Mouse (Mus musculus): ENCODE results near the gene Pcgf1. TPM values are rescaled to one million over a fixed set of nuclear protein-coding genes. Genes with fewer than 3 reads are reported as not detected.

The Pcgf1 gene
- polyA plus RNA-seq, 2 experiments, result 15.0 to 21.0 TPM

DNA sequence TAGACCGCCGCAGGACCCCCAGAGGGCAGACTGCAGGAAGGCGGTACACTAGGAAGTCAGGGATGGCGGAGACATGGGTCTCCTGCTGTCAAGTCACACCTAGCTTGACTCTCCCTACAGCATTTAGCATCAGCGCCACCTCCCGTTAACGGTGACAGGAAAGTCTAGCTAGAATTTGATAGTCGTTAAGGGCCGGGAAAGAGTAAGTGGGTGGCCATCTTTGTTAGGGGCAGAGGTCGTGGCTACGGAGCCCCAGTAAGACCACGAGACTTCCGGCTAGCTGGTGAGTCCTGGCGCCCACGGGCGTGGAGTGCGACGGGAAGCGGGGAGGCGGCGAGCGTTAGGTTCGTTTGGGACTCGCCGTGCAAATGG lies 23.6 kb downstream of the Pcgf1 start, which contains the start of the genes Ccdc142 and Gm42688:
TSS of gene Ccdc142 (plus strand) at position 286 of the 372 bp plus-strand sequence.
TSS of gene Gm42688 (plus strand) at position 302 of the 372 bp plus-strand sequence.
- ATAC-seq (ENCODE audit: insufficient read depth) (peak; percentile 83), DNase-seq (ENCODE audit: low read depth in 3 of 3, low spot score in 3 of 3) (peak; percentile 84 to 91 (median 86))
- Histone ChIP-seq H3K27me3 (ENCODE audit: control insufficient read depth, insufficient read depth, low read length) (no peaks in the 10 kb centered on the region), H3K9ac (replicated peaks) (peak within 1 kb of the TSS; percentile 86), H3K36me3 (replicated peaks; ENCODE audit: control insufficient read depth, insufficient read depth, low read depth) (no peaks in the 10 kb centered on the region), H3K4me1 (replicated peaks; ENCODE audit: control insufficient read depth in 2 of 2, insufficient read depth in 2 of 2, low read length in 1 of 2) (peaks cover 8% of the 10 kb centered on the region in 2 experiments), H3K4me2 (ENCODE audit: low read depth) (peak within 1 kb of the TSS; percentile 93), H3K9me3 (ENCODE audit: control insufficient read depth, low read length) (no peaks in the 10 kb centered on the region), H3K27ac (peak within 1 kb of the TSS; percentile 60), H3K4me3 (ENCODE audit: insufficient read depth in 1 of 2, low read depth in 2 of 2, low read length in 2 of 2) (peak within 1 kb of the TSS; percentile 63 to 81)
- TF ChIP-seq EP300 (IDR thresholded peaks at IDR 0.05; ENCODE audit: low read depth) (no peak), CTCF (IDR thresholded peaks at IDR 0.05; ENCODE audit: low read depth) (peak; percentile 87)
- WGBS (ENCODE audit: insufficient replicate concordance), result under 1% methylated on average over 25 of the region's 25 CpGs

DNA sequence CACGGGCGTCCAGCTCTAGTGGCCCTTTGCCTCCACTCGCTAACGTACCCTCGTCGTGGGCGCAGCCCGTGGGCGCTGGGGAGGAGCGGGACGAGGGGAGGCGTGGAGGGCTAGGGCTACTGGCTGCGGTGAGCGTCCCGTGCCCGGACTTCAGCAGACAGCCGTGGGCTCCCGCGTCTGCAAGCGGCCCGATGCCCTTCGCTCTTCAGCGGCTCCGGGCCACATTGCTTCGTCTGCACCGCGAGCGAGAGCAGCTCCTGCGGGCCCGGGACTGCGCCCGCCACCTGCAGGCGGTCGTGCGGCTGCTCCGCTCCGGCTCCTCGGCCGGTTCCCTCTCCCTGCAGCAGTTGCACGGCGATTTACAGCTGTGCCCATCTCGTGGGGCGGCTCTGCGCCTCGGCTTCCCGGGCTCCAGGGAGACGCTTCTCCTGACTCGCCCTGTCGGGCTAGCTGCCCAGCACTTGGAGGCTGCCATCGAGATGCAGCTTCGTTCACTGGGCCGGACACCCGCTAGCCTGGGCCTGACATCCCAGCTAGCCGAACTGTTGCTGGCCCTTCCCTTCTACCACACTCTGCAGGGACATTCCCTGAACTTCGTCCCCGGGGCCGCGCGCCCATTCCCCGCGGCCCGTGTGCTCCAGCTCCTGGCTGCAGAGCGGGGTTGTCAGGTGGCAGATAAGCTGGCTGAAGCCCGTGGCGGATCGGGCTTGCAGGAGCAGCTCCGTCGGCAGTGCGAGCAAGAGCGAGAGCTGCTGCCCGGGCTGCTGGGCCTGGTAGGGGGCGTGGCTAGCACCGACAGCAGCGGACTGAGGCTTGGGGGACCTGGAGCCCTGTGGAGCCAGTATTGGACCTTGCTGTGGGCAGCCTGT lies 24.3 kb downstream of the Pcgf1 start:
- under 1% methylated on average over 74 of the region's 74 CpGs for WGBS (ENCODE audit: insufficient replicate concordance)

DNA sequence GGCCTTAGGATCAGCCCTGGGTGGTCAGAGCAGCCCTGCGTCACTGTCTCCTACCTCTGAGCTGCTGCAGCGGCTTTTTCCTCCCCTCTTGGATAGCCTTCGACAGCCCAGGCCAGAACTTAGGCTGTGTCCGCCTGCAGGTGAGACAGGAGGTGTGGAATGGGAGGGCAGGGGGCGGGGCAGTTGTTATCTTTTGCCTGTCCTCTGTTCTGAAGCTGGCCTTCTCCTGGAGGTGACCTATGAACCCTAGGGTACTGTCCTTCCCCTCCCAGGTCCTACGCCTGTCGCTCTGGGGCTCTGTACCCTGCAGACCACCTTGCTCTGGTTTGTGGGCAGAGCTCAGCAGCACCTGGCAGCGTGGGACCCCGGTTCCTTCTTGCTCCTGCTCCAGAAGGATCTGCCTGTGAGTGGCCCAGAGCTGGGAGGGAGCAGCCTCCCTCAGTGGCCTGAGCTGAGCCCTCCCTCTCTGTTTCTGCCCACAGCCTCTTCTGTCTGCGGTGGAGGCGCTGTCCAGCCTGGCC lies 25.5 kb downstream of the Pcgf1 start:
- Histone ChIP-seq H3K4me3 (ENCODE audit: insufficient read depth in 1 of 2, low read depth in 2 of 2, low read length in 2 of 2) (0 out of 4 replicates have a peak overlapping the region, but pooled peaks of 1 of the 2 experiments have one; percentile 81), H3K27me3 (ENCODE audit: control insufficient read depth, insufficient read depth, low read length) (no peaks in the 10 kb centered on the region), H3K4me1 (replicated peaks; ENCODE audit: control insufficient read depth in 2 of 2, insufficient read depth in 2 of 2, low read length in 1 of 2) (peaks cover 13% of the 10 kb centered on the region in 2 experiments), H3K4me2 (ENCODE audit: low read depth) (peak overlapping the region; percentile 93), H3K27ac (no peak overlapping the region), H3K36me3 (replicated peaks; ENCODE audit: control insufficient read depth, insufficient read depth, low read depth) (no peaks in the 10 kb centered on the region), H3K9ac (replicated peaks) (no peak overlapping the region), H3K9me3 (ENCODE audit: control insufficient read depth, low read length) (no peaks in the 10 kb centered on the region)
- WGBS (ENCODE audit: insufficient replicate concordance), result 69% methylated on average over 11 of the region's 11 CpGs
- ATAC-seq (ENCODE audit: insufficient read depth), result no peak
- DNase-seq (ENCODE audit: low read depth in 3 of 3, low spot score in 3 of 3), result no peak
- TF ChIP-seq EP300 (IDR thresholded peaks at IDR 0.05; ENCODE audit: low read depth), result no peak
- TF ChIP-seq CTCF (IDR thresholded peaks at IDR 0.05; ENCODE audit: low read depth), result 0 out of 2 replicates have a peak, but pooled peaks have one; percentile 22

More for the DNA sequence above, 24.3 kb downstream of the Pcgf1 start:
- Histone ChIP-seq H3K9ac (replicated peaks) (peak overlapping the region; percentile 86), H3K4me1 (replicated peaks; ENCODE audit: control insufficient read depth in 2 of 2, insufficient read depth in 2 of 2, low read length in 1 of 2) (peaks cover 8% of the 10 kb centered on the region in 2 experiments), H3K27ac (peak overlapping the region; percentile 60), H3K4me3 (ENCODE audit: insufficient read depth in 1 of 2, low read depth in 2 of 2, low read length in 2 of 2) (peak overlapping the region; percentile 63 to 81), H3K9me3 (ENCODE audit: control insufficient read depth, low read length) (no peaks in the 10 kb centered on the region), H3K27me3 (ENCODE audit: control insufficient read depth, insufficient read depth, low read length) (no peaks in the 10 kb centered on the region), H3K4me2 (ENCODE audit: low read depth) (peak overlapping the region; percentile 93), H3K36me3 (replicated peaks; ENCODE audit: control insufficient read depth, insufficient read depth, low read depth) (no peaks in the 10 kb centered on the region)
- peak; percentile 59 for TF ChIP-seq CTCF (IDR thresholded peaks at IDR 0.05; ENCODE audit: low read depth)
- no peak for TF ChIP-seq EP300 (IDR thresholded peaks at IDR 0.05; ENCODE audit: low read depth)
- peak in 2 of 3 experiments; percentile 55 to 62 for DNase-seq (ENCODE audit: low read depth in 3 of 3, low spot score in 3 of 3)
- peak; percentile 80 for ATAC-seq (ENCODE audit: insufficient read depth)

DNA sequence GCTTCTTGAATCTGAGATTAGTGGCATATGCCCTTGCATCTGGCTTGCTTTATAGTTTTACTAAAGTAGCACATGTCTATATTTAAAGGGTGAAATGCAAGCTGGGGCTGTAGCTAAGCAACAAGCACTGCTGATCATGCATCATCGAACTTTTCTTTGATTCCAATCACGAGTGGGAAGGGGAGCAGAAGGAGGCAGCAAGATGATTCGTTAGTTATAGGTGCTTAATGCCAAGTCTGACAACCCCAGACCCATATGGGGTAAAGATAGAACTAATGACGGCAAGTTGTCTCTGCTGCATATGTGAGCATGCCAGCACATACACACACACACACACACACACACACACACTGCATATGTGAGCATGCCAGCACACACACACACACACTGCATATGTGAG lies 26.5 kb downstream of the Pcgf1 start:
- no peak for DNase-seq (ENCODE audit: low read depth in 3 of 3, low spot score in 3 of 3)
- H3K4me1 ChIP-seq (replicated peaks; ENCODE audit: control insufficient read depth in 2 of 2, insufficient read depth in 2 of 2, low read length in 1 of 2), result peaks cover 16 to 17% of the 10 kb centered on the region in 2 experiments
- TF ChIP-seq CTCF (IDR thresholded peaks at IDR 0.05; ENCODE audit: low read depth) (no peak), EP300 (IDR thresholded peaks at IDR 0.05; ENCODE audit: low read depth) (no peak)
- H3K9me3 ChIP-seq (ENCODE audit: control insufficient read depth, low read length), result no peaks in the 10 kb centered on the region
- H3K36me3 ChIP-seq (replicated peaks; ENCODE audit: control insufficient read depth, insufficient read depth, low read depth), result no peaks in the 10 kb centered on the region
- WGBS (ENCODE audit: insufficient replicate concordance), result 71% methylated on average over 4 of the region's 4 CpGs
- H3K4me2 ChIP-seq (ENCODE audit: low read depth), result no peak overlapping the region
- H3K27ac ChIP-seq, result no peak overlapping the region
- H3K4me3 ChIP-seq (ENCODE audit: insufficient read depth in 1 of 2, low read depth in 2 of 2, low read length in 2 of 2), result no peak overlapping the region
- no peak for ATAC-seq (ENCODE audit: insufficient read depth)
- H3K27me3 ChIP-seq (ENCODE audit: control insufficient read depth, insufficient read depth, low read length), result no peaks in the 10 kb centered on the region
- H3K9ac ChIP-seq (replicated peaks), result no peak overlapping the region

Measured in liver, embryonic 14.5 days (tissue).